22 mouse cellular contexts compared by ENCODE assay signal in genomic region chr5:142826131-142826530, GRCm38 (mm10). TPM values are rescaled to one million over a fixed set of nuclear protein-coding genes. Genes with fewer than 3 reads are reported as not detected.
DNase-seq lines count a peak whose midpoint lies in the region; ATAC-seq lines count a peak whose summit lies in the region.
"Had no signal": no experiment of that assay in that cellular context is flagged by ENCODE, and none has a peak within 500 bp of the region (broad histone marks: within the 10 kb centered on the region; RNA-seq: fewer than 3 reads in every experiment).

No protein-coding gene starts in this region.

- H3K27me3 ChIP-seq in embryonic facial prominence, embryonic 10.5 days (replicated peaks; ENCODE audit: low read depth, poor library complexity, severe bottlenecking) = no peaks in the 10 kb centered on the region
- H3K27me3 ChIP-seq in limb, embryonic 12.5 days = no peaks in the 10 kb centered on the region
- H3K27me3 ChIP-seq: hindbrain, embryonic 13.5 days; limb, embryonic 13.5 days; lung, embryonic 15.5 days had no signal

- H3K9ac ChIP-seq in limb, embryonic 12.5 days (replicated peaks) = no peak overlapping the region
- H3K9ac ChIP-seq: forebrain, postnatal 0 days; lung, embryonic 15.5 days had no signal

- no peaks in the 10 kb centered on the region; the same call in 1 of the 2 replicates for H3K9me3 ChIP-seq in embryonic facial prominence, embryonic 10.5 days
- H3K9me3 ChIP-seq in limb, embryonic 12.5 days = no peaks in the 10 kb centered on the region
- H3K9me3 ChIP-seq: hindbrain, embryonic 13.5 days; limb, embryonic 13.5 days; lung, embryonic 15.5 days had no signal

- no peaks in the 10 kb centered on the region; the same call in 1 of the 2 replicates for H3K36me3 ChIP-seq in embryonic facial prominence, embryonic 10.5 days (replicated peaks)
- no peaks in the 10 kb centered on the region for H3K36me3 ChIP-seq in limb, embryonic 12.5 days
- H3K36me3 ChIP-seq: G1E; hindbrain, embryonic 13.5 days; limb, embryonic 13.5 days; lung, embryonic 15.5 days had no signal

- WGBS in embryonic facial prominence, embryonic 10.5 days = 81% methylated on average over 4 of the region's 4 CpGs
- 79% methylated on average over 4 of the region's 4 CpGs for WGBS in limb, embryonic 12.5 days

- no peak overlapping the region for H3K4me2 ChIP-seq in limb, embryonic 12.5 days
- H3K4me2 ChIP-seq: hindbrain, embryonic 13.5 days; liver, embryonic 11.5 days; lung, embryonic 15.5 days had no signal

- no peak overlapping the region for H3K4me3 ChIP-seq in embryonic facial prominence, embryonic 10.5 days
- H3K4me3 ChIP-seq in limb, embryonic 12.5 days (replicated peaks) = no peak overlapping the region
- H3K4me3 ChIP-seq: hindbrain, embryonic 13.5 days; limb, embryonic 13.5 days; lung, embryonic 15.5 days; megakaryocyte, embryonic 14.5 days had no signal

- peaks cover 45% of the 10 kb centered on the region for H3K4me1 ChIP-seq in embryonic facial prominence, embryonic 10.5 days
- H3K4me1 ChIP-seq in limb, embryonic 12.5 days (replicated peaks) = peaks cover 28% of the 10 kb centered on the region

- H3K27ac ChIP-seq in embryonic facial prominence, embryonic 10.5 days (replicated peaks) = peak overlapping the region; percentile 100; the same call in 1 of the 2 replicates
- H3K27ac ChIP-seq in limb, embryonic 12.5 days = peak overlapping the region; percentile 77
- H3K27ac ChIP-seq: kidney, postnatal 0 days; lung, embryonic 15.5 days had no signal

- peak; percentile 25 for DNase-seq in kidney, adult 11 months
- DNase-seq in kidney, postnatal 14 days = no peak
- DNase-seq in R1 (ENCODE audit: low read depth, low spot score) = peak; percentile 73
- DNase-seq in embryonic facial prominence, embryonic 10.5 days (ENCODE audit: low spot score) = no peak
- DNase-seq: adrenal gland, postnatal 14 days; cerebellum, adult 11 months; cerebellum, postnatal 10 days; gastrocnemius, postnatal 10 days; midbrain, embryonic 14.5 days; thymus, adult 2 months; thymus, postnatal 4 days had no signal

- ATAC-seq in limb, embryonic 12.5 days (ENCODE audit: insufficient number of reproducible peaks, insufficient read depth, low FRiP score, low TSS enrichment, low read depth) = no peak
- ATAC-seq in CD4-positive, CD25-positive, alpha-beta regulatory T cell, adult 4 months = no peak
- ATAC-seq: forebrain, postnatal 0 days; intestine, embryonic 16.5 days had no signal

RNA-seq across cellular contexts. Expression of gene Tnrc18, which starts 8.7 kb away (rescaled TPM):
- polyA plus RNA-seq in embryonic facial prominence, embryonic 10.5 days (2016; fragmentation: Nextera tagmentation; extraction: Ambion mirVana) = 21.8 and 26.5 TPM in 2 replicates
- 60.9 and 61.2 TPM in 2 replicates for polyA plus RNA-seq in limb, embryonic 12.5 days (2016; fragmentation: Nextera tagmentation; extraction: Ambion mirVana)
- polyA plus RNA-seq in CD4-positive, CD25-positive, alpha-beta regulatory T cell, adult 4 months (2017; shearing (Covaris generic)) = 1 to 10 TPM; 2.8 to 3.7 TPM

Comparison
In these comparisons a context has a peak if more than half of its experiments do, and no peak if none do; other contexts are left out.
1. DNase-seq: peak in kidney, adult 11 months (single experiment) and R1 (single experiment); none in kidney, postnatal 14 days (single experiment) and embryonic facial prominence, embryonic 10.5 days (single experiment).